Mouse (Mus musculus) liver, embryonic 15.5 days (tissue): ENCODE measurements around the gene Sp9. TPM values are rescaled to one million over a fixed set of nuclear protein-coding genes. Genes with fewer than 3 reads are reported as not detected.

Source experiments
- ATAC-seq: fragments of 200-750 bp; cut with Nextera tagmentation; 2 replicates; pipeline ENCODE4 v1.8.0; 2017; ENCODE audit warnings: moderate number of reproducible peaks, mild to moderate bottlenecking, moderate library complexity; ENCODE audit not compliant: insufficient read depth
- H3K27ac ChIP-seq: fragments of 300-500 bp; sonication (generic); replicated peaks from 2 replicates; pipeline ENCODE4 v1.5.1; 2015; ENCODE audit warnings: mild to moderate bottlenecking, inconsistent platforms
- H3K27me3 ChIP-seq: fragments of 300-500 bp; sonication (generic); 2 replicates; pipeline ENCODE4 v1.6.1; 2015; ENCODE audit warnings: mild to moderate bottlenecking, inconsistent platforms
- H3K36me3 ChIP-seq: fragments of 300-500 bp; sonication (generic); replicated peaks from 2 replicates; pipeline ENCODE4 v1.6.1; 2015; ENCODE audit warnings: moderate library complexity, mild to moderate bottlenecking, inconsistent platforms
- H3K4me1 ChIP-seq: fragments of 300-500 bp; sonication (generic); replicated peaks from 2 replicates; pipeline ENCODE4 v1.6.1; 2015; ENCODE audit warnings: inconsistent platforms
- H3K4me2 ChIP-seq: fragments of 300-500 bp; sonication (generic); 2 replicates; pipeline ENCODE4 v1.6.1; 2015; ENCODE audit warnings: moderate library complexity, mild to moderate bottlenecking, inconsistent platforms
- H3K4me3 ChIP-seq: fragments of 300-500 bp; sonication (generic); replicated peaks from 2 replicates; pipeline ENCODE4 v1.5.1; 2015; ENCODE audit warnings: mild to moderate bottlenecking, inconsistent platforms
- H3K9ac ChIP-seq: fragments of 300-500 bp; sonication (generic); 2 replicates; pipeline ENCODE4 v1.6.1; 2015; ENCODE audit warnings: moderate library complexity, mild to moderate bottlenecking, inconsistent platforms
- H3K9me3 ChIP-seq: fragments of 300-500 bp; sonication (generic); replicated peaks from 2 replicates; pipeline ENCODE4 v1.6.1; 2016; ENCODE audit warnings: inconsistent platforms
- WGBS: fragments of 180-500 bp; shearing (Covaris S2); methylation state at CpG from one replicate; pipeline ENCODE4 v1.1.7; 2015; ENCODE audit warnings: mixed read lengths; ENCODE audit not compliant: insufficient replicate concordance; 5-methylcytosine and 5-hydroxymethylcytosine counted together
- polyA plus RNA-seq: library from polyadenylated mRNA; unstranded; fragments of >200 nt; fragmentation: Nextera tagmentation; extraction: Ambion mirVana; gene quantifications from 2 replicates; pipeline ENCODE4 v1.2.1, GENCODE M21; 2015

Sp9 gene
- polyA plus RNA-seq, 1 experiment from 2014 or later: not detected

GRCm38 (mm10) chr2:73276141-73276571 lies 4.4 kb downstream of the Sp9 start:
- Histone ChIP-seq H3K9ac (no peak overlapping the region), H3K4me3 (no peak overlapping the region), H3K4me2 (no peak overlapping the region), H3K4me1 (peaks cover 68% of the 10 kb centered on the region), H3K27me3 (peaks cover 96% of the 10 kb centered on the region), H3K36me3 (no peaks in the 10 kb centered on the region), H3K9me3 (no peaks in the 10 kb centered on the region), H3K27ac (no peak overlapping the region)
- 2% methylated on average over 6 of the region's 6 CpGs for WGBS
- no peak for ATAC-seq

GRCm38 (mm10) chr2:73277021-73277708 lies 5.4 kb downstream of the Sp9 start:
- WGBS: under 1% methylated on average over 38 of the region's 38 CpGs
- Histone ChIP-seq H3K4me3 (no peak overlapping the region), H3K4me1 (peaks cover 63% of the 10 kb centered on the region)

DNA sequence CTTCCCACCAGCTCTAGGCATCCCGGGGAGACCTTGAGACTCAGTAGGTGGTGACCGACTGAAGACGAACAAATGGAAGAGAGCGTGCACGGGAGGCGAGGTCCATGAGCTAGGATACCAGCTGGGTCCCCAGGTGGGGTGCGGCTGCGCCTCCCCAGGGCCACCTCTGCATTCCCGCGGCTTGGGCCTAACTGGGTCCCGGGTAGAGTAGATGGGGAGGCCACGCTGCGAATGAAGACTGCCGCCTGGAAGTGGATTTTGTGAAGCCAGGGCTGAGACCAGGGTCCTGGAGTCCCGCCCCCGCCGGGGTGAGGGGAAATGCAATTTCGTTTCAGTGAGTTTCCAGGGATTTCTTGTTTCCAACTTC lies 6.0 kb downstream of the Sp9 start:
- Histone ChIP-seq H3K4me2 (no peak overlapping the region), H3K27ac (no peak overlapping the region), H3K9me3 (no peaks in the 10 kb centered on the region), H3K27me3 (peaks cover 95% of the 10 kb centered on the region), H3K4me1 (peaks cover 58% of the 10 kb centered on the region), H3K36me3 (no peaks in the 10 kb centered on the region), H3K9ac (no peak overlapping the region), H3K4me3 (no peak overlapping the region)
- no peak for ATAC-seq
- WGBS: 3% methylated on average over 18 of the region's 18 CpGs

More at GRCm38 (mm10) chr2:73277021-73277708, 5.4 kb downstream of the Sp9 start:
- H3K9ac ChIP-seq: no peak overlapping the region
- peak overlapping the region; percentile 9; the same call in 1 of the 2 replicates for H3K4me2 ChIP-seq
- ATAC-seq: no peak
- peaks cover 96% of the 10 kb centered on the region for H3K27me3 ChIP-seq
- no peak overlapping the region for H3K27ac ChIP-seq
- H3K36me3 ChIP-seq: no peaks in the 10 kb centered on the region
- no peaks in the 10 kb centered on the region for H3K9me3 ChIP-seq

- H3K9ac ChIP-seq: no peak overlapping the region
- H3K27ac ChIP-seq: no peak overlapping the region
- 2% methylated on average over 20 of the region's 20 CpGs for WGBS
- H3K36me3 ChIP-seq: no peaks in the 10 kb centered on the region
- peak overlapping the region; percentile 41 for H3K4me2 ChIP-seq
- H3K4me3 ChIP-seq: no peak overlapping the region
- H3K27me3 ChIP-seq: peaks cover 90% of the 10 kb centered on the region
- no peaks in the 10 kb centered on the region for H3K9me3 ChIP-seq
- no peak for ATAC-seq
- H3K4me1 ChIP-seq: peaks cover 52% of the 10 kb centered on the region
Observed at GRCm38 (mm10) chr2:73278131-73278854, 6.6 kb downstream of the Sp9 start.

DNA sequence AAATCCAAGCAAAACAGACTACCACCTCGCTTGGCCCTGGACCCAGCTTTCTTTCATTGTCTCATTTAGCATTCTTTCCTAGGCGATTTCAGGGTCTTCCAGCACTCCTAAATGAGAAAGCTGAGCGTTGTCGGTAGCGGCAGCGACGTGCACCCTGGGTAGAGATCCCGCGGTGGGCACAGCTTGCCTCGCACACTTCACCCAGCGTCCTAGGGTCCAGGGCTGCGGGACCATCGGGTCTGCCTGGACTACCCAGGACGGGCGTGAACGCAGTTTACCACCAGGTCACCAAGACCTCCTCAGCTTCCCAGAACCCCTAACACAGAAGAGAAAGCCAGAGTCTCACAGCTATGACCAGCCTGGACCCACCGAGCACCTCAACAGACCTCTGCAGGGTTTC lies 7.1 kb downstream of the Sp9 start:
- H3K27me3 ChIP-seq: peaks cover 84% of the 10 kb centered on the region
- WGBS: 2% methylated on average over 17 of the region's 17 CpGs
- ATAC-seq: peak; percentile 22; the same call in 1 of the 2 replicates

DNA sequence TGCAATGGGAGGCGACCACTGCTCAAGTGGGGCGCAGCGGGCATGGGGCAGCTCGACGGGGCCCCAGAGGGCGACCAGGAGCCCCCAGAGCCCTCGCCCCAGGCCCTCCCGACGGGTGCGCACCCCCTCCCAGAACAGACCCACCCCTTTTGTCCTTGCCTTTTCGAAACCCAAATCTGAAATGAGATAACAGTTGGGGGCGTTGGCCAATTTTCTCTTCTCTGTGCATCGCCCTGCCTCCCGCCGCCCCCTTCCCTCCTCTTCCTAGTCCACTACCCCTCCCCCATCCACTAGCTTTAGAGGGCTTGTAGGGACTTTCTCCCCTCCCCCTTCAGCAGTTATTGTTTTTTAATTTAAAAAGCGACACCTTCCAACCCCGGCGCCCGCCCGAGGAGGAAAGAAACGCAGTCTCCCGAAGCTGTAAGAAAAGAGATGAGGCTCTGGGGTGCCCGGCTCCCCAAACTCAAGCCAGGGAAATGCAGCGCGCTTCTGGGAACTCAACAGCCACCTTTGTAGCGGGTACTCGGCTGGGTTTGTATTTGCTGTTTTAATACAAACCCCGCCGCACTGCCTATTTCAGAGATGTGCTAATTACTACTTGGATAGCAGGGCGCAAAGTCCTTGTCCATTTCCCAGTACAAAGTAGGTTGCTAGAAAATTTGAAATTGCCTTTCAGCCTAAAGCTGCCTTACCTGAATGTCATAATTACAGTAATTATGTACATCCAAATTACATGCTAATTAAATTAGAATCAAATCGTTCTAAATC lies 7.7 kb downstream of the Sp9 start:
- Histone ChIP-seq H3K27ac (no peak overlapping the region), H3K36me3 (no peaks in the 10 kb centered on the region), H3K27me3 (peaks cover 78% of the 10 kb centered on the region), H3K9ac (no peak overlapping the region), H3K4me2 (peak overlapping the region; percentile 41), H3K4me3 (0 out of 2 replicates have a peak overlapping the region, but pooled peaks have one; percentile 5), H3K4me1 (peaks cover 41% of the 10 kb centered on the region), H3K9me3 (no peaks in the 10 kb centered on the region)
- 3% methylated on average over 31 of the region's 31 CpGs for WGBS
- ATAC-seq: no peak; the same call in 1 of the 2 replicates

More for the DNA sequence above, 7.1 kb downstream of the Sp9 start:
- Histone ChIP-seq H3K4me3 (0 out of 2 replicates have a peak overlapping the region, but pooled peaks have one; percentile 5), H3K4me2 (peak overlapping the region; percentile 41), H3K9me3 (no peaks in the 10 kb centered on the region), H3K27ac (no peak overlapping the region), H3K4me1 (peaks cover 47% of the 10 kb centered on the region), H3K36me3 (no peaks in the 10 kb centered on the region), H3K9ac (no peak overlapping the region)

DNA sequence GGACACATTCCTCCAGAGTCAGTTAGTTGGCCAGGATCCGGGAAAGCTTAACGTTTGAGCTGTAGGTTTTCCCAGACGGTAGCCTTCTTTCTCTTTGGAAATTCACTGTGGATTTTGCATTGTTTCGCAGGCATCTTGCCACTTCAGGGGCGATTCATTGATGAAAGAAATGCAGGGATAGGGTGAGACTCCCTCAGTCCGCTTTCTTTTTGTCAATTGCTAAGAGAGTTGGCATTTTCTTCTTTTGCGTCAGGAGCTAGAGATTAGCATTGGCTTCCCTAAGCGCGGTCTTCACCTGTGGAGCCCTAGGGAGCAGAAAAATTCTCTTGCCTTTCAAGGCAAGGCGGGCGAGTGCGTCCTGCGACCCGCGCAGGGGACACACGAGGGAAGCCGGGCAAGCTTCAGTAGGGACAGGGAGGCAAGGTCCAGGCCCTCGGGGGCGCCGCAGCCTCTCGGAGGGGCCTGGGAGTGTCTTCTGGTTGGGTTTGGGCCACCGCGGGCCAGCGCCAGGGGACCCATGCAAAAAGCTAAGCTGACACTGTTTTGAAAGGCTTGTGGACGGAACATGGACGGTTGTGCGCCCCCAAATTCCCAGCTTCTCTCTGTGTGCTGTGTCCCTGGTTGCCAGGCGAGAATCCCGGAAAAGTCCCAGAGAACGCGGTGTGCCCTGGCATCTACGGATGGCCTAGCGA lies 8.8 kb downstream of the Sp9 start:
- no peak for ATAC-seq
- H3K9ac ChIP-seq: no peak overlapping the region
- peak overlapping the region; percentile 12; the same call in 1 of the 2 replicates for H3K4me3 ChIP-seq
- peaks cover 4% of the 10 kb centered on the region; the same call in 1 of the 2 replicates for H3K36me3 ChIP-seq
- H3K4me2 ChIP-seq: peak overlapping the region; percentile 30
- peaks cover 71% of the 10 kb centered on the region for H3K27me3 ChIP-seq
- 3% methylated on average over 33 of the region's 33 CpGs for WGBS
- no peak overlapping the region for H3K27ac ChIP-seq
- H3K4me1 ChIP-seq: peaks cover 37% of the 10 kb centered on the region
- H3K9me3 ChIP-seq: no peaks in the 10 kb centered on the region

GRCm38 (mm10) chr2:73281048-73281661 lies 9.4 kb downstream of the Sp9 start:
- WGBS: 12% methylated on average over 22 of the region's 22 CpGs
- H3K9ac ChIP-seq: no peak overlapping the region
- no peak for ATAC-seq
- peaks cover 6% of the 10 kb centered on the region for H3K36me3 ChIP-seq
- H3K4me1 ChIP-seq: peaks cover 37% of the 10 kb centered on the region
- peaks cover 65% of the 10 kb centered on the region for H3K27me3 ChIP-seq
- H3K9me3 ChIP-seq: no peaks in the 10 kb centered on the region
- H3K4me2 ChIP-seq: peak overlapping the region; percentile 30
- no peak overlapping the region; the same call in 1 of the 2 replicates for H3K4me3 ChIP-seq
- no peak overlapping the region for H3K27ac ChIP-seq

GRCm38 (mm10) chr2:73281707-73282106 lies 10.0 kb downstream of the Sp9 start:
- WGBS: 18% methylated on average over 7 of the region's 7 CpGs
- peaks cover 37% of the 10 kb centered on the region for H3K4me1 ChIP-seq
- H3K27ac ChIP-seq: no peak overlapping the region
- H3K4me2 ChIP-seq: no peak overlapping the region
- no peak overlapping the region for H3K9ac ChIP-seq
- ATAC-seq: no peak
- H3K36me3 ChIP-seq: peaks cover 12% of the 10 kb centered on the region
- peaks cover 59% of the 10 kb centered on the region for H3K27me3 ChIP-seq
- H3K9me3 ChIP-seq: no peaks in the 10 kb centered on the region
- no peak overlapping the region for H3K4me3 ChIP-seq

DNA sequence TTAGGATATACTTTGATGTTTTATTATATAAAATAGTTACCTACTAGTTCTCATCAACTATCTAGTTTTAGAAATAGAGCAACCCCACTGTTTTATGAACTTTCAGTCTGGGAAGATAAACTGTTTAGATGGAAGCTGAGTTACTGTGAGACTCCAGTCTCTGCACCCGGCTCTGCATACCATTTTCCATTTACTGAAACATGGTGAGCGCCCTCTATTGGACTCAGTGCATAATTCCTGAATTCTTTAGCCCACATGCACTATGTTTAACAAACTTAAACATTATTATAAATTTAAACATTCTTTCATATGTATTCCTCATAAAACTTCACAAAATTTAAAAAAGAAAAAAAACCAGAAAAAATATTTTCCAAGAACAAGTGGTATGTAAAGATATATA lies 13.9 kb downstream of the Sp9 start:
- no peak overlapping the region for H3K27ac ChIP-seq
- H3K9me3 ChIP-seq: no peaks in the 10 kb centered on the region
- no peak overlapping the region for H3K9ac ChIP-seq
- no peak overlapping the region for H3K4me3 ChIP-seq
- peaks cover 43% of the 10 kb centered on the region for H3K36me3 ChIP-seq
- 15% methylated on average over 2 of the region's 2 CpGs for WGBS
- H3K27me3 ChIP-seq: peaks cover 20% of the 10 kb centered on the region
- no peak overlapping the region for H3K4me2 ChIP-seq
- ATAC-seq: no peak
- H3K4me1 ChIP-seq: peaks cover 10% of the 10 kb centered on the region
